Mouse (Mus musculus): ENCODE measurements around the gene Gm42417.

GRCm38 (mm10) chr1:36569694-36570276 is 30.6 kb upstream of the Gm42417 start:
- TF ChIP-seq CTCF (IDR thresholded peaks at IDR 0.05; ENCODE audit: low read depth, low read length) (no peak), GATA1 (IDR thresholded peaks at IDR 0.05; ENCODE audit: borderline replicate concordance, low read length) (no peak), POLR2AphosphoS5 (IDR thresholded peaks at IDR 0.05; ENCODE audit: insufficient replicate concordance, low read depth, low read length) (no peak)
